Mouse (Mus musculus): ENCODE measurements around the gene Rab3d.

Rab3d gene

GRCm38 (mm10) chr9:21918035-21918592, at the start of gene Rab3d:
Rab3d (minus strand) TSS chr9:21918192.
- under 1% methylated on average over 36 of the region's 36 CpGs for WGBS

DNA sequence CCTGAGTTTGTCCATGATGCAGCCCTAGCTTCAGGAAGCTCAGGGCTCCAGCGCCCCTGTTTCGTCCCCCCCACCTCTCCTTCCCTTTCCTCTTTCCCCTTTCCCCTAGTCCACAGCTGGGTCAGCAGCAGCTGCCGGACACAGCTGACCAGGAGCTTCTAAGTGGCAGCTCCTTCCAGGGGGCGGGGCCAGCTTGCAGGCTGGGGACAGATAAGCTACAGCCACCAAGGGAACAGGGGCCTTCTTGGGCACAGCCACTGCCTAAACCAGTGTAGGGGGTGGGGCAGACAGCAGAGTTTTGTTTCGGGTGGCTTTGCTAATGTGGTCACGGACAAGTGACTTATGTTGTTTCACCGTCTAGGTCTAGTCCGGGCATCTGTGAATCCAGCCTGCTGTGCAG, 45.4 kb upstream of the Rab3d start, which contains the start of gene Epor:
Gene Epor (minus strand): TSS at position 90 of the 400 bp plus-strand sequence.
- WGBS: 41% methylated on average over 7 of the region's 8 CpGs

DNA sequence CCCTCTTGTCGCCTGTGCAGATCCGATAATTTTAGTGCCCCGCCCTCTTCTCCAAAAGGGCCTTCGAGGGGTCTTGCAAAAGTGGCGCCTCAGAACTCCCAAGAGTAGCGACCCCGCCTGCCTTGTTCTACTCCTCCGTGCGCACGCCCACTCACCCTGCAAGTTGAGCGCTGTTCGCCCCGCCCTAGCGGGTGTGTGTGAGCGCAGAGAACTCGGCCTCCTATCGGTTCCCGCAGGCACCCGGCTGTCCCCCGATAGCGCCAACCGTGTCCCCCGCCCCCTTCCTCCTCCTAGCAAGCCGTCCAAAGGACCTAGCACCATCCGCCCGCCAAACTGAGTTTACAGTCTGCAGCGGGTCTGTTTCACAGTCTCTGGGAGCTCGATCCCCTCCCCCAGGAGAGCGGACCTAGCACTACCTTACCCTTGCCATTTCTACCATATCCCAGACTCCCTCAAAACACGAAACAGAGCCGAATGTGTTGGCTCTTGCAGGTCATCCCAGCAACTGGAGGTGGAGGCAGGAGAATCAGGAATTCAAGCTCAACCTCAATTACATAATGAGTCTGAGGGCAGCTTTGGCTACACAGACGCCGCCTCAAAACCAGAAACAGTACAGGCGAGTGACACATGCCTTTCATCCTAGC, 44.5 kb upstream of the Rab3d start:
- 4% methylated on average over 34 of the region's 34 CpGs for WGBS

DNA sequence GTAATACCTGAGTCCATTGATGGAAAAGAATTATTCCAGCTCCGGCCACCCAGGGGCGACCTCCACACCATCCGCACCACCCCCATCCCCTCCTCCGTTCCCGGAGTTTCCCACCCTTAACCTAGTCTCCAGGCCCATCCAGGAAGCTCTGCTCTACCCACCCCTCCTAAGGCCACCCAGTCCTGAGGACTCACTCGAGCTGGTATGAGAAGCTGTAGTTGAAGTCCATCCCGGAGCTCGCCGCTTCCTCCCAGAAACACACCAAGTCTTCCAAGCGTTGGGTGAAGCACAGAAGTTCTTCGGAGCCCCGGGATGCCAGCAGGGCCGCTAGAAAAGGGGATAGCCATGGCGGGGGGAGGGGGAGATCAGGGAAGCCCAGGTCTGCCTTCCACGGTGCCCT, 44.0 kb upstream of the Rab3d start:
- under 1% methylated on average over 15 of the region's 15 CpGs for WGBS

DNA sequence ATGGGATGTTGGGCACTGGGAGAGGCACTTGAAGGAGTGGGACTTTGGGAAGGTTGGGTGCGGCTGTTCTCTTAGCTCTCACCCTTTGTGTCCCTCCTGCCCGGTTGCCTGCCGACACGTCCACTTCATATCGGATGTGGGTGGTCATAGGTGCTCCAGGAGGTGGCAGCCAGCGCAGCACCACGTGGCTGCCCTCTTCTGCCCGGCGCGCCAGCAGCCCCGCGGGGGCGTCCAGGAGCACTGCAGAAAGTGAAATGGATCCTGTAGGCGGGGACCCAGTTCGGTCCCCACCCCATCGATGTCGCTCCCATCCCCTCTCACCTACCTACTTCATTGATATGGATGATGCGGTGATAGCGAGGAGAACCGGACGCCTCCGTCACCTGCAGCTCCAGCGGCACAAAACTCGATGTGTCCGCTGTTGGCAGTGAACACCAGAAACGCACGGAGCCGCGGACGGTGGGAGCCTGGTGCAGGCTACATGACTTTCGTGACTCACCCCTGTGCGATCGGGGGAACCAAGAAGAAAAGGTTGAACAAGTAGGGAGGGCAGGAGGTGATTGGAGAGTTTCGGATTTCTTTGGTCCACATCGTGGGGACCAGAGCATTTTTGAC, 43.5 kb upstream of the Rab3d start:
- WGBS: 5% methylated on average over 35 of the region's 35 CpGs

DNA sequence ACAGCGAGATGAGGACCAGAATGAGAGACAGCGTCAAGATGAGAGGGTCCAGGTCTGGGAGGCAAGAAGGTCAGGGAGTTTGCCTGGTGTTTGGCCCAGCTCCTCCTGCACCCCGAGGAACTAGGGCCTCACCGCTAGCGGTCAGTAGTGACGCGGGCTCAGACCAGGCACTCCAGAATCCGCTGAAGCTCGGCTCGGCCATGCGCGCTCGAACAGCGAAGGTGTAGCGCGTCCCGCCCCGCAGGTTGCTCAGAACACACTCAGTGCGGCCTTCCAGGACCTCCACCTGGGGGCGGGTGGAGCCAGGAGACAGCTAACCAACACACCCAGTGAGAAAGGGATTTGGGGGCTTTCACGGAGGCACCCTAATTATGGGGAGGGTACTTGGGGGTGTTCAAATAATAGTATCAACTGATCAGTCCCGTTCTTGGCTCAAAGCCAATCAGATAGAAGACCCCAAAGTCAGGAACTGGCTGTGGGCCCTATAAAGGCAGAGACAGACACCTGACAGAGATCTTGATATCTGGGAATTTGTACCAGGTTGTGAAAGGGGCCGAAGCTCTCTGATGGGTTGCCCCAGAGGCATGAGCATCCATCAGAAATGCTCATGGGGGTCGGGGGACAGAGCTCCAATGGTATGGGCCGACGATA, 42.7 kb upstream of the Rab3d start:
- WGBS: 43% methylated on average over 26 of the region's 26 CpGs

DNA sequence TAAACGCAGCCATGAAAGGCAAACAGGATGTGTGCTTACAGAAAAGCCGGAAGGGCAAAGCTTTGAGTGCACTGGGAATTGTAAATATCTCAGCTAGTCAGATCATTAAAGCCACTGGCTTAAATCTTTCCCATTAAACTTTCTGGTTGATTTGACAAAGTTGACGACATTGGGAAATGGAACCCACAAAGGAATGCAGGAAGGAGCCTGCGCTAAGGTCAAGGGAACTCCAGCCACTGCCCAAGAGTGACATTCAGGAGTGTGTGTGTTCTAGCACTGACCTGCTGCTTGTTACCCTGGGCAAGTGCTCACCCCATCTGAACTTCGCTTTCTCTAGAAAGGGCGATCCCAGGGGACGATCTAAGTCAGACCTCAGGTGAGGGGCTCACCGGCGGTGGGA, 42.1 kb upstream of the Rab3d start:
- 68% methylated on average over 9 of the region's 9 CpGs for whole genome bisulfite sequencing

GRCm38 (mm10) chr9:21959244-21959643, 41.3 kb upstream of the Rab3d start:
- 91% methylated on average over 7 of the region's 7 CpGs for WGBS

GRCm38 (mm10) chr9:21958372-21958771, 40.4 kb upstream of the Rab3d start:
- WGBS: 91% methylated on average over 5 of the region's 5 CpGs

DNA sequence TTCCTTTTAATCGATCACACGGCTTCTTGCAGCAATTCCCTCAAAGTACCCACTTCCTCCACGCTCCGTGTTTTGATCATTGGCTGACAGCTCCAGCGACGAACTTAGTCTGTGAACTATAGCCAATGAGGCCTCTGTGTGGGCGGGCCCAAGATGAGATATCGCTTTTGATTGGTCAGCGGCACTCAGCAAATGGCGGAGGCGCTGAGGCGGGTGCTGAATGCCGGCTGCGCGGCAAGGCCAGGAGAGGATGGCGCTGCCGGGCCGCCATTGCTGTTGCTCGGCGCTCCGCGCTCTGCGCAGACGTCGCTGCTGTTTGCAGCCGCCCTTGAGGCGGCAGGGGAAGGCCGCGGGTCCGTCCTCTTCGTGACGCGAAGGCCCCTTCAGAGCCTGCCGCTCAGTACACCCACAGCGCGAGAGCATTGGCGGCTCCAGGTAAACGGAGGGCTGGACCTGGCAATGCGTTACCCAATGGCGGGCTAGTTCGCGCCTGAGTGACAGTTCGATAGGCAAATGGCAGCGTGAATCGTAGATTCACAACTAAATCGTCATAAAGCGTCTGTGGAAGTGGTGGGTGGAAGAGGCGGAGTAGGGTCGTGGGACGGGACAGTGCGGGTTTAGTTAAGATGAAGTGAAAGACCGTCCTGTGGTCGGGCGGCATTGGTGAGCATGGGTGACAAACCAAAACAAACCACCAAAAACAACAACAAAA, 37.7 kb upstream of the Rab3d start, which contains the start of gene Swsap1:
Gene Swsap1 (plus strand): TSS at position 186 of the 712 bp plus-strand sequence.
- WGBS: under 1% methylated on average over 54 of the region's 54 CpGs

- WGBS: 1% methylated on average over 18 of the region's 18 CpGs
Measured at GRCm38 (mm10) chr9:21955225-21955569, 37.2 kb upstream of the Rab3d start.

DNA sequence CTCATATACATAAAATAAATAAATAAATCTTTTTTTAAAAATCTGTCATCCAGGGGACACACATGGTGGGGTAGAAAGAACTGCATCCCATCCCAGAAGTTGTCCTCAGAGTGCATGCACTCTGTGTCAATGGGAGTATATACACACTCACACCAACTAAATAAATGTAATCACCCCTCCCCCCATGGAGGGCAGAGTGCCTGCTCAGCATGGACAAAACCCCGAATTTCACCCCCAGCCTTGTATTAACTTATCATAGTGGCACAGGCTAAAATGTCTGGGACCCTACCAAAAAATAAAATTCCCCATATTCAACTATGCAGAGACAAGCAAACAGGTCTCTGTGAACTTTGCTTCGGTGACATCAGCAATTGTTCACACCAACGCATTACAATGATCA, 36.6 kb upstream of the Rab3d start:
- 61% methylated on average over 3 of the region's 3 CpGs for WGBS

DNA sequence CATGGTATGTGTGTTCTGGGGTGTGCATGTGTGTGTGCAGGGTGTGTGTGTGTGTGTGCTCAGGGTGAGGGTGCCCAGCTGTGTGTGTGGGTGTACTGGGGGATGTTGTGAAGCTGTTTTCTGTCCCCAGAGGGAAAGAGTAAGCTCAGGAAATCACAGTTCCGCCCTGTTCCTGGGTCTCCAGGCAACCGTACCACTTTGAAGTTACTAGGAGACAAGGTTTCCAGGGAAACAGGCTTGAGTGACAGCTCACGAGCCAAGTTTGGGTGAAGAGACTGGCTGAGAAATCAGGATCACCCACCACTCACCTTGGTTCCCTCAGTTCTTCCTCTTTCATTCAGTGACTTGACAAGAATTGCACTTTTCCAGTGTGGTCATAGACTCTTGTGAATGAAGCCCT, 35.6 kb upstream of the Rab3d start:
- WGBS: 2% methylated on average over 3 of the region's 3 CpGs

DNA sequence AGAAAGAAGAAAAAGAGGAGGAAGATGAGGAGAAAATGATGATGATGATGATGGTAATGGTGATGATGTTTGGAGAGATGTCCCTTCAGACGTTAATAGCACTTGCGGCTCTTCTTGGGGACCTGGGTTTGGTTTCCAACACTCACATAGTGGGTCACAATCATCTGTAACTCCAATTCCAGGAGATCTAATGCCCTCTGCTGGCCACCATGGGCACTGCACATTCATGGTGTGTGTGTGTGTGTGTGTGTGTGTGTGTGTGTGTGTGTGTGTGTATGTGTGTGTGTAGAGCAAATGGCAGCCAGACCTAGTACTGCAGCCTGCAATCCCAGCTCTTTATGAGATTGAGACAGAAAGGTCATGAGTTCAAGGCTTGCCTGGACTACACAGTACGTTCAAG, 34.0 kb upstream of the Rab3d start:
- 79% methylated on average over 3 of the region's 3 CpGs for WGBS

DNA sequence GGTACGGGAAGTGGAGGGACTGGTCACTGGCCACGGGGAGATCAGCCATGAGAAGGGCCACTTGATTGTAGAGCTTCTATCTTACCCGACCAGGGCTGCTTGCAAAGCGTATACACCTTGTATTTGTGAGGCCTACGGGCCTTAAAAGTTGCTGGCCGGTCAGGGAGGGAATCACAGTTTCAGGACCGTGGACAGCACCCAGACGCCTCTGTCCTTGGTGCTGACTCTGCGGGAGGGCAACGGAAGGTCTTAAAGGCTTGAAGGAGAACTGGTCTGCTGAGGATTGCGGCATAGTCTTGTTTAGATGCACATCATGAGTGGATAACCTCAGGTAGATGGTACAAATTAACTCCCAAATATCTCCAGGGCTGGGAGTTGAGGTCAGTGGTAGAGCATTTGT, 32.3 kb upstream of the Rab3d start:
- 37% methylated on average over 11 of the region's 11 CpGs for WGBS

DNA sequence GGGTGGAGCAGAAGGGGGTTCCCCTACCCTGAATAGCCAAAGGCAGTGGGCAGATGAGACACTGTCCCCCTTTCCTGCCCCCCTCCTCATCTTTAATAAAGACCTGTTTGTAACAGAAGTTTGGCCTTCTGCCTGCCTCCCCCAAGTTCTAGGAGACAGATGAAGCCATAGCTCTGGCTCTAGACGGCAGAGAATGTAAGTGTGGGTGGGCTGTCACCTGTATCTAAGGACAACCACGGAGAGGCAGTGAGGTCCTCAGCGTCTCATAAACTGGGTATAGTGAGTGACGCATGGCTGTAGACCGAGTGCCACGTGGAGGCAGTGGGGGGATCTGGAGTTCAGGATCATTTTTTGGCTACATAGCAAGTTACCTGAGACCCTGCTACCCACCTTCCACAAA, 30.8 kb upstream of the Rab3d start:
- WGBS: 31% methylated on average over 6 of the region's 6 CpGs

DNA sequence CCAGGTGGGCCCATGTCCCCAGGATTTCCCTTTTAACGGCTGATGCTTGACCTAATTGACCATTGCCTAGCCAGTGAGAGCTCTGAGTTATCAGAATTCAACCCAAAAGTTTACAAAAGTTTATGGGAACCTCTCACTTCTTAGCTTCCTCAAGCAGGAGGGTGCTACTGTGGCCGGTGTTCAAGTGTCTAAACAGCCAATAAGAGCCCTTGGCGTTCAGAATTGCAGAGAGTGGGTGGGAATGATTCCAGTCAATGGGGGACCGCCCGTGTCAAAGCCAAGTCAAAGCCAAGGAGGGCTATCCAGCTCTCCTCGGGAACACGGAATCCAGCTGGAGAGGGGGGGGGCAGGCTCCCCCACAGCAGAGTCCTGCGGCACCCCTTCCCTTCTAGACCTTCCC, 30.2 kb upstream of the Rab3d start:
- 32% methylated on average over 8 of the region's 8 CpGs for WGBS

DNA sequence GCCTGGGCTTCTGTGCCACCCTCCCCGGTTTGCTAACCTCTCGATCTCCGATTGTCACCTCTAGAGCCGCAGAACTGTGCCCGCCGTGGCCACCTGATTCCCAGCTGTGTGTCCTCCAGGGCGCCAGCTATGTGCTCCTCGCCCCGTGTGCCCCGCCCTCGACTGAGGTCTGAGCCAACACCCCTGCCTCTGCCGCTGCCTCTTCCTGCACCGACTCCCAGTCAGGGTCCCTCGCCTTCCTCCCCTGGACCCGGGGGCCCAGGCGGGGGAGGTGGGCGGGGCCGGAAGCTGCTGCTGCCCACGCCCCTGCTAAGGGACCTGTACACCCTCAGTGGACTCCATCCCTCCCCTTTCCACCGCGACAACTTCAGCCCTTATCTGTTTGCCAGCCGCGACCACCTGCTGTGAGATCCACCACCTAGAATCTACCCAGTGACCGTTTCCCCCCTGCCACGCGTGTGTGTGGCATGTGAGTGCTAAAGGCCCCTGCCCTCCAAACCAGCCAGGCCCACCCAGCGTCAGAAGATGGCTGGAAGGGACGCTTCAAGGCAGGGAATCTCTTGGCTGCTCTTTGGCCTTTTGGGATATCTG, 29.6 kb upstream of the Rab3d start:
- WGBS: 26% methylated on average over 28 of the region's 28 CpGs

DNA sequence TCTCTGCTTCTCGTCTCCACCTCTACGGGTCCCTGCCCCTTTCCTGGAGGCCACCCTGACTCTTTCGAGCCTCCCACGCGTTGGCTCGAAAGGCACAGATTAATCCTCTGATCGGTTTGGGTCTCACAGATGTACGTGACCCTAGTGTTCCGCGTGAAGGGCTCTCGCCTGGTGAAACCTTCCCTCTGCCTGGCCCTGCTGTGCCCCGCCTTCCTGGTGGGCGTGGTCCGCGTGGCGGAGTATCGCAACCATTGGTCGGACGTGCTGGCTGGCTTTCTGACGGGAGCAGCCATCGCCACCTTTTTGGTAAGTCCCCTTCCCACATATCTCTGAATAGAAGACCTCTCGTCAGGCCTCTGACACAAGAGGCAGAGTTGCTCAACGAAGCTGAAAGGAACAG, 26.3 kb upstream of the Rab3d start:
- 28% methylated on average over 23 of the region's 23 CpGs for WGBS

DNA sequence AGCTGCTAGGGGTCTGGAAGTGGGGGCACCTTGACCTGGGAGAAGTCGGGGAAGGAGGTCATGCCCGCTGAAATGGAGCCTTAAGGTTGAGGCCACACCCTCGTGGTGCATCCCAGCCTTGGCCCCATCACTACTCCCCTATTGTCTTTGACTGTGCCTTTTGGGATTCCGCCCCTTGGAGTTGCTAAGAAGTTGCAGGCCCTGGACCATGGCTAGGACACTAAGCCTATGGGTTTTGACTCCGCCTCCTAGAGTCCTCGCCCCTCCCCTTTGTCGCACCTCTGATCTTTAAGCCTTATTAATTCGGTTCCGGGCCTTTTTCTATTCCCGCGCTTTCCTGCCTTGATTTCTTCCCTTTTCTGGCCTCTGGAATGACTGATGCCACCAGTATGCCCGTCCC, 25.6 kb upstream of the Rab3d start:
- 62% methylated on average over 12 of the region's 12 CpGs for WGBS

DNA sequence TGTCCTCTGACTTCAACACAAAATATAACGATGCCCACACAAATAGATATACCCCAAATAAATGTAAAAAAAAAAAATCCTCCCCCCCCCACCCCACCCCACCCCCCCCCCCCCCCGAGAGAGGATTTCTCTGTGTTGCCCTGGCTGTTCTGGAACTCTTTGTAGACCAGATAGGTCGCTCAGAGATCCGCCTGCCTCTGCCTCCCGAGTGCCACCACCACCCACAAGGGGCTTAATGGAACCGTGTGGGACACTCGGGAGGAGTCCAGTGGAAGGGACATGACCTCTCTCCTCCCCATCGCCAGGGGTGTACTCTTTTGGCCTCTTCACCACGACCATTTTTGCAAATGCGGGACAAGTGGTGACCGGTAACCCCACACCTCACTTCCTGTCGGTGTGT, 25.1 kb upstream of the Rab3d start:
- 78% methylated on average over 12 of the region's 12 CpGs for WGBS
